Mouse (Mus musculus) ovary, adult 10 weeks (tissue): ENCODE data around the gene Zfand4. TPM values are rescaled to one million over a fixed set of nuclear protein-coding genes. Genes with fewer than 3 reads are reported as not detected.

Experiments used
- polyA plus RNA-seq: library from polyadenylated mRNA; stranded (reverse); fragments of 350-450 nt; fragmentation: Illumina TruSeq; extraction: RNeasy Lipid Tissue Mini Kit (QIAGEN cat#74804); gene quantifications from one replicate; pipeline ENCODE4 v1.2.3, GENCODE M21; 2014

The Zfand4 gene
- polyA plus RNA-seq, result 8.6 TPM

DNA sequence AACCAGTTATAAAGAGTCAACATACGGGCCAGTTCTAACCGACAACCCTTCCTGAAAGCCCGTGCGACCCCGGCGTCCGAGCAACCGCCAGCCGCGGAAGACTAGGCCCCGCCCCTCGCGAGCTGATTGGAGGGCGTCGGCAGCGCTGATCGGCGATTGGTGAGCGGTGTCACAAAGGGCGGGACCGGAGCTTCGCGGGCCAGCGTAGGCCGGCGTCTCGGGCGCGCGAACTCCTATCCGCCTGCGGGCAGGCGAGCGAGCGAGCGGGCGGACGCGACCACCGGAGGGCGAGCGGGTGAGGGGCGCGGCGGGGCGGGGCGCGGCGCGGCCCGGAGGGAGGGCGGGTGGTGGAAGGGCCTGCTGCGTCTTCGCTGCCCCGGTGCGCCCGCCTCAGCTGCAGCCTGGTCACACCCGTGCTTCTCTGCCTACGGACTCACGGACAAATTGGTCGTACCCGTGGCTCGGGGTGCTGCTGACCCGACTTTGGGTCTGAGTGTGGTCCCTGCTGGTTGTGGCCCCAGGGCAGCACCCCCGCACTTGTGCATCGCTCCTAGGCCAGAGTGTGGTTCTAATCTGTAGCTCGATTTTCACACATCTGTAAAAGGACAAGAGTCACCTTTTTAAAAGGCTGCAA is at the start of gene Zfand4:
Gene Zfand4 (plus strand): TSS at position 205 of the 634 bp plus-strand sequence.

DNA sequence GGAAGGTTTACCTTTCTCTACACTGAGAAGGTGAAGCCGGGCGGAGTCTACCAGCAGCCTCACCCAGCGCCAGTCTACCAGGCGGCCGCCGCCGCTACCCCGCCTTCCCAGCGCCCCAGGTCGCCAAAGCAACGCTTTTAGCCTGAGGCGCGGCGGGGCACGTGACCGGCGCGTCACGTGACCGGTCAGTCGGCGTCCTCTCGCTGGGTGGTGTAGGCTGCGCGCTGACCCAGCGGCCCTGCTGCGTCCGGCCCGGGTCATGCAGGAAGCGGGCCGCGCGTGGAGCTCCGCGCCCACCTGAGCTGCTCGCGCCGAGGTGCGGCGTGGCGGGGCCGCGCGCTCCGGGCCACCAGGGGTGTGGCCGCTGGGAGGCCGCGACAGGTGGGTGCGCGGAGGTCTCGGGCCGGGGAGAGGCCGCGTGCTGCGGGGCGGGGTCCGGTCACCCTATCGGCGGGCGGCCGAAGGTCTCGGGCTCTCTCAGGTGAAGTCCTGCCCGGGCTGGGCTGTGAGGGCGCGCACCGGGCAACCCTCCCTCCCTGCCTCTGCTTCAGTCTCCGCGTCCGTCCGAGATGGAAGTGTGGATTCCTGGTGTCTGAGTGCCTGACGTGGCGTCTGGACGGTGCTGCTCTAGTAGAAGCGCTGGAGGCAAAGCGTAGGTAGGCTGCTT is 73.9 kb downstream of the Zfand4 start, which contains the start of gene March8:
Gene March8 (plus strand): TSS at position 190 of the 667 bp plus-strand sequence.

Other genes starting within 250 kb of the Zfand4 start
- 17.7 TPM for gene Tmcc1, start 70.7 kb upstream of the Zfand4 start, polyA plus RNA-seq
- gene Washc2, start 56.2 kb upstream of the Zfand4 start, polyA plus RNA-seq, result 44.6 TPM
- 203 TPM for gene March8, start 73.8 kb downstream of the Zfand4 start, polyA plus RNA-seq
- 1.3 TPM for gene Alox5, start 197.0 kb downstream of the Zfand4 start, polyA plus RNA-seq
- not detected for gene Olfr211, start 224.9 kb downstream of the Zfand4 start, polyA plus RNA-seq
- not detected for gene Olfr212, start 242.3 kb downstream of the Zfand4 start, polyA plus RNA-seq